Mouse (Mus musculus): ENCODE measurements around the gene Sptb. TPM values are rescaled to one million over a fixed set of nuclear protein-coding genes. Genes with fewer than 3 reads are reported as not detected.

Gene Sptb
- polyA plus RNA-seq, 2 experiments, result 39.7 to 59.4 TPM

DNA sequence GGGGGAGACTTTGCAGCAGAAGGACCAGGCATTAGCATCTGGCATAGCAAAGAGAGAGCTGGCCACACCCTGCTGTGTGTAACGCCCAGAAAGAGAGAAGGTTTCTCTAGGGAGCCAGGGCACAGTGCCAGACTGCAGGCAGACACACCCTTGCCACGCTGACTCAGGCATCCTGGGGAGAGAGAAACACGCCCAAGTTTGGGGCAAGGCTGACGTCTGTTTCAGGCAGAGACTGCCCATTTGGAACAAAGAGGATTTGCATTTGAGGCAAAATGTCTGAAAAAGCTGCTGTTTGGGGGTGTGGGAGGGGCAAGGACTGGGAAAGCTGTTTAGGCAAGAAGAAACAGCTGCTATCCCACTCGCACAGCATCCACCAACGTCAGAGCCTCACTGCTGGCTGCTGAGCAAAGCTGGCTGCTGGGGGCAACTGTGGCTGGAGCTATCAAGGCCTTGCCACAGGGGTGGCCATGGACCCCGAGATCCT is 116.5 kb downstream of the Sptb start:
- Histone ChIP-seq H3K4me1 (replicated peaks; ENCODE audit: control insufficient read depth in 2 of 2, insufficient read depth in 2 of 2, low read length in 1 of 2) (peaks cover 22 to 28% of the 10 kb centered on the region in 2 experiments), H3K4me3 (ENCODE audit: insufficient read depth in 1 of 2, low read depth in 2 of 2, low read length in 2 of 2) (no peak overlapping the region), H3K9me3 (ENCODE audit: control insufficient read depth, low read length) (no peaks in the 10 kb centered on the region), H3K4me2 (ENCODE audit: low read depth) (peak overlapping the region; percentile 55), H3K27me3 (ENCODE audit: control insufficient read depth, insufficient read depth, low read length) (no peaks in the 10 kb centered on the region), H3K9ac (replicated peaks) (peak overlapping the region; percentile 55), H3K27ac (peak overlapping the region; percentile 90), H3K36me3 (replicated peaks; ENCODE audit: control insufficient read depth, insufficient read depth, low read depth) (peaks cover 39% of the 10 kb centered on the region)
- 14% methylated on average over 7 of the region's 7 CpGs for WGBS (ENCODE audit: insufficient replicate concordance)
- TF ChIP-seq CTCF (IDR thresholded peaks at IDR 0.05; ENCODE audit: low read depth) (no peak), EP300 (IDR thresholded peaks at IDR 0.05; ENCODE audit: low read depth) (no peak)
- ATAC-seq (ENCODE audit: insufficient read depth) (peak; percentile 85), DNase-seq (ENCODE audit: low read depth in 3 of 3, low spot score in 3 of 3) (peak; percentile 79 to 87 (median 82))

DNA sequence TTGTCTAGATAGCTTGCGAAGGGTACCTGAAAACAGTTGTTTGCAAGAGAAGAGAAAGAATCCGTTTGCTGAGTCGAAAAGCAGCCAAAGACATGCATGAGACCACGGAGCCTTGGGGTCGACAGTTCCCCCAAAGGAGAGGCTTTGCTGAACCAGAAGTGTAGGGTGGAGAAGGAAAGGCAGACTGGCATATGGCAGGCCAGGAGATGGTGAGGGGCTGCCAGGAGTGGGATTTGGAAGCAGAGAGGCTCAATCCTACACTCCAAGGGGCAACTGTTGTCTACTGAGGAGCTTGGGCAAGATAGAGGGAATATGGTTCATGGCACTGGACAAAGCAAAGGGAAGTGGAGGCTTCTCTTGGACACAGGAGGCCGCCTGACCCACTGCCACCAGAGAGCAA is 117.1 kb downstream of the Sptb start:
- Histone ChIP-seq H3K9ac (replicated peaks) (no peak overlapping the region), H3K9me3 (ENCODE audit: control insufficient read depth, low read length) (no peaks in the 10 kb centered on the region), H3K4me2 (ENCODE audit: low read depth) (peak overlapping the region; percentile 55), H3K4me3 (ENCODE audit: insufficient read depth in 1 of 2, low read depth in 2 of 2, low read length in 2 of 2) (no peak overlapping the region), H3K36me3 (replicated peaks; ENCODE audit: control insufficient read depth, insufficient read depth, low read depth) (peaks cover 33% of the 10 kb centered on the region), H3K4me1 (replicated peaks; ENCODE audit: control insufficient read depth in 2 of 2, insufficient read depth in 2 of 2, low read length in 1 of 2) (peaks cover 22 to 28% of the 10 kb centered on the region in 2 experiments), H3K27ac (peak overlapping the region; percentile 58), H3K27me3 (ENCODE audit: control insufficient read depth, insufficient read depth, low read length) (no peaks in the 10 kb centered on the region)
- ATAC-seq (ENCODE audit: insufficient read depth) (no peak), DNase-seq (ENCODE audit: low read depth in 3 of 3, low spot score in 3 of 3) (no peak)
- WGBS (ENCODE audit: insufficient replicate concordance), result 77% methylated on average over 6 of the region's 6 CpGs
- TF ChIP-seq CTCF (IDR thresholded peaks at IDR 0.05; ENCODE audit: low read depth) (no peak), EP300 (IDR thresholded peaks at IDR 0.05; ENCODE audit: low read depth) (no peak)

DNA sequence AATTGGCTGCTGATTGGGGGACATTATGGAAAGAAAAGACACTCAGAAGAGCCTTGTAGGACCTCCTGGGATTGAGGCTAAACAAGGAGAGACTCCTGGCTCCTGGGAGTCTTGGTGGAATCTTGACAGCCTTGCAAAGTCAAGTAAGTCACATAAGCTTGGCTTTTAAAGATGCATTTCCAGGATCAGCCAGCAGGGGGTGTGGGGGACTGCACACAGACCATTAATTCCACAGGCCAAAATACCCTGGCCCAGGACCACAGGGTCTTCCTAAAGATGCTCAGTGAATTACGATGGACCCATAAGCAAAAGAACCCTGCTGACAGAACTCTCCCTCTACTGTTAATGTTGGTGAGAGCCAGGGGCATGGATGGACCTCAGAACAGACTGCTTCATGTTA is 118.1 kb downstream of the Sptb start:
- Histone ChIP-seq H3K9ac (replicated peaks) (no peak overlapping the region), H3K9me3 (ENCODE audit: control insufficient read depth, low read length) (no peaks in the 10 kb centered on the region), H3K36me3 (replicated peaks; ENCODE audit: control insufficient read depth, insufficient read depth, low read depth) (peaks cover 22% of the 10 kb centered on the region), H3K4me1 (replicated peaks; ENCODE audit: control insufficient read depth in 2 of 2, insufficient read depth in 2 of 2, low read length in 1 of 2) (peaks cover 22 to 28% of the 10 kb centered on the region in 2 experiments), H3K27ac (no peak overlapping the region), H3K4me2 (ENCODE audit: low read depth) (no peak overlapping the region), H3K27me3 (ENCODE audit: control insufficient read depth, insufficient read depth, low read length) (no peaks in the 10 kb centered on the region), H3K4me3 (ENCODE audit: insufficient read depth in 1 of 2, low read depth in 2 of 2, low read length in 2 of 2) (no peak overlapping the region)
- ATAC-seq (ENCODE audit: insufficient read depth), result no peak
- no peak for TF ChIP-seq EP300 (IDR thresholded peaks at IDR 0.05; ENCODE audit: low read depth)
- peak; percentile 92 for TF ChIP-seq CTCF (IDR thresholded peaks at IDR 0.05; ENCODE audit: low read depth)
- WGBS (ENCODE audit: insufficient replicate concordance), result 37% methylated on average over 1 of the region's 1 CpGs
- peak; percentile 46 to 51 (median 47) for DNase-seq (ENCODE audit: low read depth in 3 of 3, low spot score in 3 of 3)

DNA sequence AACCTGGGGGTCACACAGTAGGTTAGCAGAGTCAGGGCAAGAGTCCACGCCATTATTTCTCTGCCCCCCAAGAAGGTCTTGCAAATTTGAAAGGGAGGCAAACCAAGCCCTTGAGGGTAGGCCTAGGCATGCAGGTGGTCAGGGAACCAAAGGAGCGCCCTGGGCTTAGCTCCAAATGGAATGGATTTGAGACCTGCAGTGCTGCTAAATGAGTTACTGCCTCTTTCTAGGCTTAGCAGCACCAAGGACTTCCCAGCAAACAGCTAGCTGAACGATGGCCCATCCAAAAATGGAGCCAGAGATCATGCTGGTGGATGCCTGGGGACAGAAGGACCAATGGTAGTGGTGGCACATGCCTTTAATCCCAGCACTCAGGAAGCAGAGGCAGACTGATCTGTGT is 119.3 kb downstream of the Sptb start:
- Histone ChIP-seq H3K4me3 (ENCODE audit: insufficient read depth in 1 of 2, low read depth in 2 of 2, low read length in 2 of 2) (no peak overlapping the region), H3K9me3 (ENCODE audit: control insufficient read depth, low read length) (no peaks in the 10 kb centered on the region), H3K27ac (no peak overlapping the region), H3K27me3 (ENCODE audit: control insufficient read depth, insufficient read depth, low read length) (no peaks in the 10 kb centered on the region), H3K9ac (replicated peaks) (no peak overlapping the region), H3K36me3 (replicated peaks; ENCODE audit: control insufficient read depth, insufficient read depth, low read depth) (peaks cover 11% of the 10 kb centered on the region), H3K4me2 (ENCODE audit: low read depth) (no peak overlapping the region), H3K4me1 (replicated peaks; ENCODE audit: control insufficient read depth in 2 of 2, insufficient read depth in 2 of 2, low read length in 1 of 2) (peaks cover 22 to 28% of the 10 kb centered on the region in 2 experiments)
- DNase-seq (ENCODE audit: low read depth in 3 of 3, low spot score in 3 of 3) (no peak), ATAC-seq (ENCODE audit: insufficient read depth) (no peak)
- 73% methylated on average over 3 of the region's 3 CpGs for WGBS (ENCODE audit: insufficient replicate concordance)
- TF ChIP-seq CTCF (IDR thresholded peaks at IDR 0.05; ENCODE audit: low read depth), result no peak

DNA sequence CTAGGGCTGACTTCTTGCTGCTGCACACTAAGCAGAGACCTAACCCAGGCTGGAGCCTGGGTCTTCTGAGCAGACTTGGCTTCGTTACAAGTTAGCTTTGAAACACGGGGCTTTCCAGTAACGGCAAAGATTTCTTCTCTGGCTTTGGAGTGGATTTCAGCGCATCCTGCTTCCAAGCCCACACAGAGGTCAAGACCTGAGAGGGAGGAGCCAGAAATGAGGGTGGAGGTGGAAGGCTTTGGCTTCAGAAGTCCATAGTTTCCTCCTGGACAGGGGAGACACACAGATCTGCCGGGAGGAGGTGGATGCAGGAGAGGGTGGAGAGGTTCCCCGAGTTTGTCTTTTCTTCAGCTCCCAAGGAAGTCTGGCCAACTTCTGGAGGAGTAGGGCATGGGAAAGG is 120.8 kb downstream of the Sptb start:
- peaks cover 13 to 16% of the 10 kb centered on the region in 2 experiments for H3K4me1 ChIP-seq (replicated peaks; ENCODE audit: control insufficient read depth in 2 of 2, insufficient read depth in 2 of 2, low read length in 1 of 2)
- no peaks in the 10 kb centered on the region for H3K36me3 ChIP-seq (replicated peaks; ENCODE audit: control insufficient read depth, insufficient read depth, low read depth)
- H3K9ac ChIP-seq (replicated peaks), result no peak overlapping the region
- H3K27me3 ChIP-seq (ENCODE audit: control insufficient read depth, insufficient read depth, low read length), result no peaks in the 10 kb centered on the region
- H3K4me3 ChIP-seq (ENCODE audit: insufficient read depth in 1 of 2, low read depth in 2 of 2, low read length in 2 of 2), result no peak overlapping the region
- WGBS (ENCODE audit: insufficient replicate concordance), result 60% methylated on average over 6 of the region's 6 CpGs
- DNase-seq (ENCODE audit: low read depth in 3 of 3, low spot score in 3 of 3), result no peak
- no peak for TF ChIP-seq CTCF (IDR thresholded peaks at IDR 0.05; ENCODE audit: low read depth)
- TF ChIP-seq EP300 (IDR thresholded peaks at IDR 0.05; ENCODE audit: low read depth), result no peak
- H3K4me2 ChIP-seq (ENCODE audit: low read depth), result no peak overlapping the region
- H3K27ac ChIP-seq, result no peak overlapping the region
- no peak for ATAC-seq (ENCODE audit: insufficient read depth)
- H3K9me3 ChIP-seq (ENCODE audit: control insufficient read depth, low read length), result no peaks in the 10 kb centered on the region

Data from liver, embryonic 14.5 days (tissue).